Mouse (Mus musculus): ENCODE data around the gene Zfp146.
A peak's percentile ranks its signal among the peaks of the same experiment; 100 is the strongest.
"Not testable (repeated sequence)": the region's sequence is repeated elsewhere in the genome, so short reads cannot be mapped to it uniquely, and the experiment has no call there.

Zfp146 gene

GRCm38 (mm10) chr7:30192088-30192487 lies 22.5 kb upstream of the Zfp146 start:
- no peak for DNase-seq (ENCODE audit: low spot score in 2 of 2)

- DNase-seq (ENCODE audit: low spot score in 2 of 2): no peak
Observed at GRCm38 (mm10) chr7:30189116-30189491, 19.6 kb upstream of the Zfp146 start.

- DNase-seq (ENCODE audit: low spot score in 2 of 2): no peak
Observed at GRCm38 (mm10) chr7:30188344-30189115, 19.0 kb upstream of the Zfp146 start.

GRCm38 (mm10) chr7:30184641-30185348 lies 15.2 kb upstream of the Zfp146 start:
- DNase-seq (ENCODE audit: low spot score in 2 of 2): no peak

GRCm38 (mm10) chr7:30183879-30184289 lies 14.3 kb upstream of the Zfp146 start, which contains the start of gene Cox7a1:
TSS of gene Cox7a1 (plus strand) at chr7:30184144.
- peak in 1 of 2 experiments; percentile 51 for DNase-seq (ENCODE audit: low spot score in 2 of 2)

- DNase-seq (ENCODE audit: low spot score in 2 of 2): not testable (repeated sequence)
Observed at GRCm38 (mm10) chr7:30183189-30183588, 13.6 kb upstream of the Zfp146 start.

GRCm38 (mm10) chr7:30181929-30182328 lies 12.4 kb upstream of the Zfp146 start:
- DNase-seq (ENCODE audit: low spot score in 2 of 2): not testable (repeated sequence)

GRCm38 (mm10) chr7:30181308-30181707 lies 11.8 kb upstream of the Zfp146 start:
- peak; percentile 62 to 74 for DNase-seq (ENCODE audit: low spot score in 2 of 2)

- no peak for DNase-seq (ENCODE audit: low spot score in 2 of 2)
Observed at GRCm38 (mm10) chr7:30178256-30178655, 8.7 kb upstream of the Zfp146 start.

GRCm38 (mm10) chr7:30176474-30176873 lies 6.9 kb upstream of the Zfp146 start:
- DNase-seq (ENCODE audit: low spot score in 2 of 2): no peak

GRCm38 (mm10) chr7:30170283-30170951 lies 867 bp upstream of the Zfp146 start:
- no peak for DNase-seq (ENCODE audit: low spot score in 2 of 2)

- DNase-seq (ENCODE audit: low spot score in 2 of 2): no peak
Observed at GRCm38 (mm10) chr7:30168914-30169582, 502 bp downstream of the Zfp146 start.

- no peak for DNase-seq (ENCODE audit: low spot score in 2 of 2)
Observed at GRCm38 (mm10) chr7:30164745-30165144, 4.8 kb downstream of the Zfp146 start.

- no peak for DNase-seq (ENCODE audit: low spot score in 2 of 2)
Observed at GRCm38 (mm10) chr7:30163113-30163512, 6.4 kb downstream of the Zfp146 start.

- no peak for DNase-seq (ENCODE audit: low spot score in 2 of 2)
Observed at GRCm38 (mm10) chr7:30155507-30155906, 14.0 kb downstream of the Zfp146 start.

- DNase-seq (ENCODE audit: low spot score in 2 of 2): no peak
Observed at GRCm38 (mm10) chr7:30154040-30154439, 15.5 kb downstream of the Zfp146 start.

GRCm38 (mm10) chr7:30147011-30147410 lies 22.5 kb downstream of the Zfp146 start:
- no peak for DNase-seq (ENCODE audit: low spot score in 2 of 2)

- DNase-seq (ENCODE audit: low spot score in 2 of 2): peak; percentile 75 to 84
Observed at GRCm38 (mm10) chr7:30143555-30144209, 25.9 kb downstream of the Zfp146 start.

- no peak for DNase-seq (ENCODE audit: low spot score in 2 of 2)
Observed at GRCm38 (mm10) chr7:30143170-30143554, 26.4 kb downstream of the Zfp146 start.

GRCm38 (mm10) chr7:30136826-30137225 lies 32.7 kb downstream of the Zfp146 start:
- no peak for DNase-seq (ENCODE audit: low spot score in 2 of 2)

GRCm38 (mm10) chr7:30132396-30132795 lies 37.2 kb downstream of the Zfp146 start:
- no peak for DNase-seq (ENCODE audit: low spot score in 2 of 2)

Measured in cerebellum, postnatal 4 days (tissue).